Mouse (Mus musculus) brain, embryonic 14.5 days (tissue): ENCODE results near the gene Adamts8. TPM values are rescaled to one million over a fixed set of nuclear protein-coding genes. Genes with fewer than 3 reads are reported as not detected.

Experiments
- DNase-seq: peaks from one replicate; pipeline ENCODE4 v3.0.0-alpha.2; 2011; ENCODE audit warnings: low read depth
- CTCF ChIP-seq: fragments of 200-500 bp; IDR thresholded peaks from 2 replicates; pipeline ENCODE4 v1.5.1; 2012; ENCODE audit warnings: inconsistent platforms, mild to moderate bottlenecking, moderate library complexity, borderline replicate concordance; ENCODE audit not compliant: insufficient read depth, insufficient read length; ENCODE audit errors: extremely low read depth
- POLR2A ChIP-seq: fragments of 200-500 bp; IDR thresholded peaks from 2 replicates; pipeline ENCODE4 v1.6.1; 2012; ENCODE audit warnings: mild to moderate bottlenecking, inconsistent platforms, borderline replicate concordance; ENCODE audit not compliant: poor library complexity, insufficient read depth, insufficient read length, severe bottlenecking; ENCODE audit errors: extremely low read depth
- polyA plus RNA-seq: library from polyadenylated mRNA; depleted of rRNA; stranded (reverse); fragments of >200 nt; gene quantifications from 2 replicates; pipeline ENCODE4 v1.2.3, GENCODE M21; 2012

Gene Adamts8
- polyA plus RNA-seq, 1 experiment: 1.6 TPM

DNA sequence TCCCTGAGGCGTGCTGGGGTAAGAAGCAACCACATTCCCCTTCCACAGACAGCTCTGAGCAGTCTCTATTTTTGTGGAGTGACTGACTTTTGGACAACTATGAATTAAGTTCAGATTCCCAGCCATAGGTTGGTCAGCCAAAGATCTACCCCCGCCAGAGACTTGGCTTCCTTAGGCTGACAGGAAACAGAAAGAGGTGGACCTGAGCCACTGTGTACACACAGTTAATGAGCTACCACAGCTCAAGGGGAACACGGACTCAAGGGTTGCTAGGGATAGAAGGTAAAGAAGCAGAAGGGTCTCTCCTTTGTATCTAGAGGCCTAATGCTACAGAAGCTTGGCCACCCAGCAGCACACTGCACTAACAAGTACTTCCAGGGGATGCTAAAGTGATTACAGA lies 30.2 kb upstream of the Adamts8 start:
- DNase-seq: no peak
- TF ChIP-seq POLR2A (no peak), CTCF (no peak)

- no peak for DNase-seq
- TF ChIP-seq POLR2A: no peak
- no peak for TF ChIP-seq CTCF
These were observed 28.9 kb upstream of the Adamts8 start for GRCm38 (mm10) chr9:30913429-30913828.

- no peak for TF ChIP-seq CTCF
- no peak for TF ChIP-seq POLR2A
- DNase-seq: no peak
These were observed 28.1 kb upstream of the Adamts8 start for GRCm38 (mm10) chr9:30914241-30914640.

GRCm38 (mm10) chr9:30916266-30916968 lies 25.9 kb upstream of the Adamts8 start:
- DNase-seq: no peak
- no peak for TF ChIP-seq POLR2A
- no peak for TF ChIP-seq CTCF

DNA sequence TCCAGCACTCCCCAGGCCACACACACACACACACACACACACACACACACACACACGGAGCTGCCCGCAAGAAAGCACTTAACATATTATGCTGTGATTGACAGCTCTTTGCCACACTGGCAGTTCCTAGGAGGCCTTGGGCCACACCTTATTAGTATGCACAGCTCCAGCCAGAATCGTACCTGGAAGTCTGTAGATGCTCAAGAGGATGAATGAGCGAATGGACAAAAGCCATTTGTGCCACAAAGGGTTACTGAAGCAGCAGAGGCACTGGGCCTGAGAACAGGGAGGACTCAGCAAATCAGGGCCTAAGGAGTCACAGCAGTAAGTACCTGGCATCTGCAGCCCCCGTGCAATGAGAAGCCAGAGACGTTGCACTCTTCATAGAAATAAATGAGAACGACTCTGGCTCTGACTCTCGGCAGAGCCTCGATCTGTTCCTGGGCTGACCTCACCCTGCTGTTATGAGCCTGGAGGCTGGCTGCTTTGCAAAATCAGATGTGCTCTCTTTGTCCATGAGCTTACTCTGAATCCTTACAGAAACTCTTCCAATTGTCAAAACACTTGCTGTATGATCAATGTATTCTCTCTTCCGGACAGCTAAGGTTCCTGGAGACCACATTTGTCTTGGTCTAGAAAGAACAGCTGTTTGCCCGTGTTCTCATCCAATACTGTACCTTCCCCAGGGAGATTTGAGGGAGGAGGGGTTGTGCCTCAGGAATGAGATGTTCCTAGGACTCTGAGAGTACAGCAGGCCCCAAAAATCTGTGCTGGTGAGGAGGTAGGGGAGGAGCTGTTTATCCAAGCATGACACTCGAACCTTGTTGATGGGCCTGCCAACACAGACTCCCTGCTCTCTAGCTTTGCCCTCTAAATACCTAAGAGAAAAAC lies 23.7 kb upstream of the Adamts8 start:
- DNase-seq: peak; percentile 50
- TF ChIP-seq POLR2A (no peak), CTCF (no peak)

- TF ChIP-seq CTCF (no peak), POLR2A (no peak)
- no peak for DNase-seq
These were observed 22.7 kb upstream of the Adamts8 start for GRCm38 (mm10) chr9:30919686-30920085.

GRCm38 (mm10) chr9:30920736-30921135 lies 21.6 kb upstream of the Adamts8 start:
- TF ChIP-seq POLR2A (no peak), CTCF (peak; percentile 46; the same call in 1 of the 2 replicates)
- peak; percentile 34 for DNase-seq

- TF ChIP-seq CTCF: no peak
- no peak for TF ChIP-seq POLR2A
- peak; percentile 40 for DNase-seq
These were observed 20.9 kb upstream of the Adamts8 start for GRCm38 (mm10) chr9:30921261-30922103.

GRCm38 (mm10) chr9:30922197-30922894 lies 20.0 kb upstream of the Adamts8 start, which contains the start of gene Adamts15:
Adamts15 (minus strand) TSS chr9:30922452.
- peak; percentile 78 for DNase-seq
- TF ChIP-seq CTCF (no peak), POLR2A (no peak)

DNA sequence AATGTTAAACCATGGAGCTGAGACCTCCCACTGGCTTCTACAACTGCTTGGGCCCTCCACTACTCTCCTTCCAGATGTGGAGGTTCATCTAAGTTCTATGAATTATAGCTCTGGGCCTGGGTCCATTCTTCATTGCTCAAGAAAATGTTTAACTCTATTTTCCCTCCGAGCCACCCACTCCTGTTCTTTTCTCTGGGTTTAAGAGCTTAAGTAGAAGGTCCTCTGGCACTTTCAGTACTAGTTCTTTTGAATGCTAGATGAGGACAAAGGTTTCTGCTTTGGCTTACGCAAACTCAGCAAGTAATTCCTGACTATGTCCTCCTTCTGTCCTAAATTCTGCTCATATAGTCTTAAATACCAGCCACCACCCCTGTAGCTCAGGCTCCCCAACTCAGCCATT lies 13.6 kb upstream of the Adamts8 start:
- DNase-seq: no peak
- TF ChIP-seq POLR2A (no peak), CTCF (no peak)
